22 mouse cellular contexts compared by ENCODE assay signal in genomic region chr7:97821875-97822274, GRCm38 (mm10). TPM values are rescaled to one million over a fixed set of nuclear protein-coding genes. Genes with fewer than 3 reads are reported as not detected.
DNase-seq lines count a peak whose midpoint lies in the region; ATAC-seq lines count a peak whose summit lies in the region.
"Had no signal": no experiment of that assay in that cellular context is flagged by ENCODE, and none has a peak within 500 bp of the region (broad histone marks: within the 10 kb centered on the region; RNA-seq: fewer than 3 reads in every experiment).

No protein-coding gene starts in this region.

- peak; percentile 50; the same call in 1 of the 2 replicates for ATAC-seq in common myeloid progenitor, adult 5-6 weeks (replicated peaks; ENCODE audit: low read depth, poor library complexity, severe bottlenecking)
- ATAC-seq in megakaryocyte, adult 5-6 weeks (ENCODE audit: poor library complexity, severe bottlenecking): peak; percentile 99
- peak; percentile 70; the same call in 1 of the 2 replicates for ATAC-seq in neutrophil, adult 5-6 weeks (ENCODE audit: extremely low read depth, insufficient number of reproducible peaks, low FRiP score, poor library complexity, severe bottlenecking)
- ATAC-seq: activated CD4-positive, CD25-positive, alpha-beta regulatory T cell, adult 4 months; forebrain, embryonic 13.5 days; forebrain, embryonic 16.5 days had no signal

- DNase-seq in 416B (ENCODE audit: low read depth): peak; percentile 10
- no peak for DNase-seq in heart, postnatal 4 days
- DNase-seq in spleen, postnatal 14 days (ENCODE audit: low spot score in 2 of 2): no peak
- no peak for DNase-seq in retina, embryonic 14.5 days (ENCODE audit: low spot score)
- DNase-seq in adrenal gland, adult 8-10 months: no peak
- DNase-seq: adrenal gland, postnatal 10 days; adrenal gland, postnatal 36 days; cerebellum, adult 2 months; cerebellum, adult 9-11 months; cerebellum, postnatal 25 days; embryo, embryonic 11 days; gastrocnemius, adult 2 months; gastrocnemius, postnatal 14 days; heart, adult 18-20 months; heart, postnatal 10 days; heart, postnatal 36 days had no signal

RNA-seq across cellular contexts. Expression of gene Pak1, which starts 33.5 kb away (rescaled TPM):
- 49.3 and 51.2 TPM in 2 replicates for total RNA-seq in common myeloid progenitor, adult 5-6 weeks (2017)
- total RNA-seq in megakaryocyte, adult 5-6 weeks (2015): 39.8 and 40.9 TPM in 2 replicates
- 40.4 and 40.7 TPM in 2 replicates for total RNA-seq in megakaryocyte, adult 5-6 weeks (2017)
- total RNA-seq in neutrophil, adult 5-6 weeks (2017): 14.2 and 15.8 TPM in 2 replicates
- 1 to 10 TPM in 1 of 2 experiments, under 1 TPM in 1; 0.91 to 1.8 TPM for total RNA-seq in heart, postnatal 4 days (2021)
- total RNA-seq in adrenal gland, adult 8-10 months (2022): 10 to 100 TPM; 15.8 to 35.1 (median 27.8) TPM
